Mouse (Mus musculus) embryonic facial prominence, embryonic 14.5 days (tissue): ENCODE results near the gene Tnfaip8l1. TPM values are rescaled to one million over a fixed set of nuclear protein-coding genes. Genes with fewer than 3 reads are reported as not detected.

Experiments
- ATAC-seq: fragments of 200-750 bp; cut with Nextera tagmentation; 2 replicates; pipeline ENCODE4 v1.8.0; 2017; ENCODE audit warnings: low read depth, moderate number of reproducible peaks, moderate TSS enrichment
- DNase-seq: peaks from one replicate; pipeline ENCODE4 v3.0.0-alpha.2; 2015; ENCODE audit warnings: low spot score
- H3K27ac ChIP-seq: fragments of 300-500 bp; sonication (generic); replicated peaks from 2 replicates; pipeline ENCODE4 v1.5.1; 2014; ENCODE audit warnings: low read depth, mild to moderate bottlenecking, low read length, moderate library complexity
- H3K27me3 ChIP-seq: fragments of 300-500 bp; sonication (generic); replicated peaks from 2 replicates; pipeline ENCODE4 v1.6.1; 2014; ENCODE audit warnings: low read length; ENCODE audit not compliant: control insufficient read depth, insufficient read depth
- H3K36me3 ChIP-seq: fragments of 300-500 bp; sonication (generic); 2 replicates; pipeline ENCODE4 v1.6.1; 2014; ENCODE audit warnings: low read length, mixed read lengths; ENCODE audit not compliant: control insufficient read depth, insufficient read depth
- H3K4me1 ChIP-seq: fragments of 300-500 bp; sonication (generic); 2 replicates; pipeline ENCODE4 v1.6.1; 2014; ENCODE audit warnings: antibody characterized with exemption, low read length; ENCODE audit not compliant: control insufficient read depth, insufficient read depth
- H3K4me2 ChIP-seq: fragments of 300-500 bp; sonication (generic); 2 replicates; pipeline ENCODE4 v1.6.1; 2014; ENCODE audit warnings: low read depth, mild to moderate bottlenecking, low read length, moderate library complexity, mixed read lengths
- H3K4me3 ChIP-seq: fragments of 300-500 bp; sonication (generic); 2 replicates; pipeline ENCODE4 v1.5.1; 2014; ENCODE audit warnings: low read depth, mild to moderate bottlenecking, low read length
- H3K9ac ChIP-seq: fragments of 300-500 bp; sonication (generic); 2 replicates; pipeline ENCODE4 v1.6.1; 2014; ENCODE audit warnings: low read depth, mild to moderate bottlenecking, low read length, moderate library complexity, mixed read lengths
- H3K9me3 ChIP-seq: fragments of 300-500 bp; sonication (generic); 2 replicates; pipeline ENCODE4 v1.6.1; 2016; ENCODE audit warnings: low read length; ENCODE audit not compliant: control insufficient read depth
- WGBS: fragments of 180-500 bp; shearing (Covaris S2); extraction: QIAGEN DNeasy Blood & Tissue Kit; methylation state at CpG from one replicate; pipeline ENCODE4 v1.1.7; 2014; 5-methylcytosine and 5-hydroxymethylcytosine counted together
- polyA plus RNA-seq: library from polyadenylated mRNA; unstranded; fragments of >200 nt; fragmentation: Nextera tagmentation; extraction: Ambion mirVana; gene quantifications from 2 replicates; pipeline ENCODE4 v1.2.1, GENCODE M21; 2014

Tnfaip8l1 gene
- polyA plus RNA-seq, 1 experiment from 2014 or later = 10.2 TPM

GRCm38 (mm10) chr17:56200586-56200985, 38.3 kb downstream of the Tnfaip8l1 start:
- Histone ChIP-seq H3K4me1 (no peaks in the 10 kb centered on the region), H3K27me3 (no peaks in the 10 kb centered on the region), H3K27ac (no peak overlapping the region), H3K9ac (no peak overlapping the region), H3K4me3 (no peak overlapping the region), H3K36me3 (peaks cover 93% of the 10 kb centered on the region), H3K9me3 (no peaks in the 10 kb centered on the region), H3K4me2 (no peak overlapping the region)
- ATAC-seq (no peak), DNase-seq (no peak)
- 82% methylated on average over 9 of the region's 9 CpGs for WGBS

- H3K4me2 ChIP-seq = no peak overlapping the region
- no peak overlapping the region for H3K4me3 ChIP-seq
- H3K36me3 ChIP-seq = peaks cover 94% of the 10 kb centered on the region
- 71% methylated on average over 3 of the region's 3 CpGs for WGBS
- no peaks in the 10 kb centered on the region for H3K4me1 ChIP-seq
- no peak overlapping the region for H3K9ac ChIP-seq
- no peaks in the 10 kb centered on the region for H3K9me3 ChIP-seq
- no peaks in the 10 kb centered on the region for H3K27me3 ChIP-seq
- DNase-seq (no peak), ATAC-seq (no peak)
- no peak overlapping the region for H3K27ac ChIP-seq
Observed at GRCm38 (mm10) chr17:56201642-56202041, 39.4 kb downstream of the Tnfaip8l1 start.

GRCm38 (mm10) chr17:56202476-56202875, 40.2 kb downstream of the Tnfaip8l1 start:
- Histone ChIP-seq H3K36me3 (peaks cover 94% of the 10 kb centered on the region), H3K4me1 (no peaks in the 10 kb centered on the region), H3K4me2 (no peak overlapping the region), H3K4me3 (no peak overlapping the region), H3K9me3 (no peaks in the 10 kb centered on the region), H3K9ac (no peak overlapping the region), H3K27me3 (no peaks in the 10 kb centered on the region), H3K27ac (no peak overlapping the region)
- WGBS = 91% methylated on average over 8 of the region's 8 CpGs
- ATAC-seq (no peak), DNase-seq (no peak)

- 48% methylated on average over 3 of the region's 3 CpGs for WGBS
- Histone ChIP-seq H3K4me1 (no peaks in the 10 kb centered on the region), H3K9me3 (no peaks in the 10 kb centered on the region), H3K4me3 (no peak overlapping the region), H3K9ac (no peak overlapping the region), H3K27ac (no peak overlapping the region), H3K36me3 (peaks cover 94% of the 10 kb centered on the region), H3K4me2 (no peak overlapping the region), H3K27me3 (no peaks in the 10 kb centered on the region)
- ATAC-seq (no peak), DNase-seq (peak; percentile 21)
Observed at GRCm38 (mm10) chr17:56203729-56204128, 41.5 kb downstream of the Tnfaip8l1 start.

- DNase-seq (no peak), ATAC-seq (no peak)
- H3K27me3 ChIP-seq = no peaks in the 10 kb centered on the region
- H3K27ac ChIP-seq = no peak overlapping the region
- H3K4me2 ChIP-seq = no peak overlapping the region
- H3K9me3 ChIP-seq = no peaks in the 10 kb centered on the region
- 92% methylated on average over 10 of the region's 10 CpGs for WGBS
- peaks cover 99% of the 10 kb centered on the region for H3K36me3 ChIP-seq
- H3K4me1 ChIP-seq = no peaks in the 10 kb centered on the region
- H3K9ac ChIP-seq = no peak overlapping the region
- H3K4me3 ChIP-seq = no peak overlapping the region
Observed at GRCm38 (mm10) chr17:56206276-56206884, 44.1 kb downstream of the Tnfaip8l1 start.

GRCm38 (mm10) chr17:56206986-56207674, 44.9 kb downstream of the Tnfaip8l1 start:
- H3K4me3 ChIP-seq = no peak overlapping the region
- WGBS = 75% methylated on average over 6 of the region's 6 CpGs
- no peak overlapping the region for H3K27ac ChIP-seq
- no peaks in the 10 kb centered on the region for H3K27me3 ChIP-seq
- H3K4me2 ChIP-seq = no peak overlapping the region
- no peak for ATAC-seq
- no peak overlapping the region for H3K9ac ChIP-seq
- no peaks in the 10 kb centered on the region for H3K4me1 ChIP-seq
- no peak for DNase-seq
- H3K36me3 ChIP-seq = peaks cover 97% of the 10 kb centered on the region
- no peaks in the 10 kb centered on the region for H3K9me3 ChIP-seq

- H3K36me3 ChIP-seq = peaks cover 87% of the 10 kb centered on the region
- 91% methylated on average over 9 of the region's 9 CpGs for WGBS
- H3K27ac ChIP-seq = no peak overlapping the region
- H3K4me3 ChIP-seq = no peak overlapping the region
- no peak for DNase-seq
- H3K4me1 ChIP-seq = no peaks in the 10 kb centered on the region
- H3K9ac ChIP-seq = no peak overlapping the region
- no peaks in the 10 kb centered on the region for H3K27me3 ChIP-seq
- no peak for ATAC-seq
- H3K9me3 ChIP-seq = no peaks in the 10 kb centered on the region
- no peak overlapping the region for H3K4me2 ChIP-seq
Observed at GRCm38 (mm10) chr17:56207963-56208530, 45.8 kb downstream of the Tnfaip8l1 start.

GRCm38 (mm10) chr17:56208821-56209220, 46.5 kb downstream of the Tnfaip8l1 start:
- H3K27me3 ChIP-seq = no peaks in the 10 kb centered on the region
- no peaks in the 10 kb centered on the region for H3K4me1 ChIP-seq
- H3K9ac ChIP-seq = no peak overlapping the region
- H3K36me3 ChIP-seq = peaks cover 80% of the 10 kb centered on the region
- ATAC-seq = no peak
- H3K27ac ChIP-seq = no peak overlapping the region
- DNase-seq = no peak
- H3K9me3 ChIP-seq = no peaks in the 10 kb centered on the region
- H3K4me2 ChIP-seq = no peak overlapping the region
- no peak overlapping the region for H3K4me3 ChIP-seq
- 83% methylated on average over 3 of the region's 3 CpGs for WGBS
